Mouse (Mus musculus) limb, embryonic 10.5 days (tissue): ENCODE data around the gene Unc13c. TPM values are rescaled to one million over a fixed set of nuclear protein-coding genes. Genes with fewer than 3 reads are reported as not detected.

Source experiments
- DNase-seq: peaks from one replicate; pipeline ENCODE4 v3.0.0-alpha.2; 2017; ENCODE audit warnings: low spot score
- H3K27ac ChIP-seq: fragments of 300-500 bp; sonication (generic); 2 replicates; pipeline ENCODE4 v1.5.1; 2016; ENCODE audit warnings: mild to moderate bottlenecking
- H3K27me3 ChIP-seq: fragments of 300-500 bp; sonication (generic); 2 replicates; pipeline ENCODE4 v1.6.1; 2016; ENCODE audit warnings: low read depth, mild to moderate bottlenecking; ENCODE audit not compliant: poor library complexity, severe bottlenecking
- H3K36me3 ChIP-seq: fragments of 300-500 bp; sonication (generic); 2 replicates; pipeline ENCODE4 v1.6.1; 2016; ENCODE audit warnings: mild to moderate bottlenecking, moderate library complexity
- H3K4me1 ChIP-seq: fragments of 300-500 bp; sonication (generic); 2 replicates; pipeline ENCODE4 v1.6.1; 2016
- H3K4me3 ChIP-seq: fragments of 300-500 bp; sonication (generic); 2 replicates; pipeline ENCODE4 v1.5.1; 2016; ENCODE audit warnings: mild to moderate bottlenecking, moderate library complexity
- H3K9me3 ChIP-seq: fragments of 300-500 bp; sonication (generic); replicated peaks from 2 replicates; pipeline ENCODE4 v1.6.1; 2016; ENCODE audit warnings: mild to moderate bottlenecking
- WGBS: fragments of 180-500 bp; shearing (Covaris S2); methylation state at CpG from one replicate; pipeline ENCODE4 v1.1.7; 2016; 5-methylcytosine and 5-hydroxymethylcytosine counted together
- polyA plus RNA-seq: library from polyadenylated mRNA; unstranded; fragments of >200 nt; fragmentation: Nextera tagmentation; extraction: Ambion mirVana; gene quantifications from 2 replicates; pipeline ENCODE4 v1.2.1, GENCODE M21; 2016

Gene Unc13c
- polyA plus RNA-seq = 0.09 TPM in 2 replicates

DNA sequence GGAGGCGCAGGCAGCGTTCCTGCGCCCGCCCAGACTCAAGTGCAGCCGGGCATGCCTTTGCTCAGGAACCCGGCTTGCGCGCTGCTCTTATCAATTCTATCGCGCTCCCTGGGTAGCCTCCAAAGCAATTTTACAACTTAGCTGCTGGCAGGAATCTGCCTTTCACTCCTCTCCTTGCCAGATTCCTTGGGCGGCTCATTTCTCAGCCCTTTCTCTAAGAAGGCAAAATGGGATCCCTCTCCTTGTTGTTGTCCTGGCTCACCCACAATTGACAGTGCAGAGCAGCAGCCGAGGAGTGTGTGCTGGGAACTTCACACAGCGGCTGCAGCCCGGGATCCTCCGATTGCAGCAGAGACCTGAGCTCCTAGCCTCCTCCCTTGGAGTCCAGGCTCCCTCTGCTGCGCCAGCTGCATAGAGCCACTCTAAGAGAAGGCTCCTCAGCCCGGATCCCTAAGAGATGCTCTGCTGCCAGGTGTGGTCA lies at the start of gene Unc13c:
Unc13c (minus strand) TSS at position 326 of the 481 bp plus-strand sequence.
- 1% methylated on average over 17 of the region's 17 CpGs for WGBS
- peak; percentile 54 for DNase-seq
- H3K27ac ChIP-seq = no peak within 1 kb of the TSS
- H3K4me3 ChIP-seq = peak within 1 kb of the TSS; percentile 39
- peaks cover 26% of the 10 kb centered on the region for H3K4me1 ChIP-seq
- no peaks in the 10 kb centered on the region for H3K36me3 ChIP-seq
- H3K9me3 ChIP-seq = no peaks in the 10 kb centered on the region
- 0 out of 2 replicates have a peak, but pooled peaks cover 11% of the 10 kb centered on the region for H3K27me3 ChIP-seq

DNA sequence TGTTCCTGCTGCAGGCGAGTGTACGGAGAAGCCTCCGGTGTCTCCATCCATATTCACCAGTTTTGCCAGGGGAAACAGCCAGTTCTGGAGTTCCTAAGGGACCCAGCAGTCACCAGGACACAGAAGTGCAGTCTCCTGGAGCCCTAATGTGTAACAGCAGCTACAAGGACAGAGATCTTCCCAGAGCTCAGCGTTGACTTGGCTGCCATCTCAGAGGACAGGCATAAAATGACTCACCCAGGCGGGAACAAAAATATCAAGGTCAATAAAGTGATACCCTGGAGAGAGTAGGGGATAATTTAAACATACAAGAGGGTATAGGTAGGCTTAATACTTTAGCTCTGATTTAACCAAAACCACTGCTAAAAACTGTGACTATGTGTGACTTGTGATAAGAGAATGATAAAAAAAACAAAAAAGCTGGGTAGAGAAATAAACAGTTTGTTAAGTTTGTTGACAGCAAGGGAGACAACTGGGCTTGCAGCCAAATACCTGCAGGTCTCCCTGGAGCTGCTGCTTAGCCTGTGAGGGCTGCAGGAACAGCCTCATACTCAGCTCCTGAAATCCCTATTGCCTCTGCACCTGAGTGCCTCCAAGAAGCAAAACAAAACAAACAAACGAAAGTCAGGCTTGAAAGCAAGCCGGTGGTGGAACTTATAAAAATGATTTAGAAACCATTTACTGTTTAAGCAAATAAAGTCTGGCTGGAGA lies 39.4 kb upstream of the Unc13c start:
- Histone ChIP-seq H3K9me3 (no peaks in the 10 kb centered on the region), H3K4me3 (no peak overlapping the region), H3K27me3 (no peaks in the 10 kb centered on the region), H3K4me1 (no peaks in the 10 kb centered on the region), H3K27ac (no peak overlapping the region), H3K36me3 (no peaks in the 10 kb centered on the region)
- 80% methylated on average over 7 of the region's 7 CpGs for WGBS
- DNase-seq = no peak

DNA sequence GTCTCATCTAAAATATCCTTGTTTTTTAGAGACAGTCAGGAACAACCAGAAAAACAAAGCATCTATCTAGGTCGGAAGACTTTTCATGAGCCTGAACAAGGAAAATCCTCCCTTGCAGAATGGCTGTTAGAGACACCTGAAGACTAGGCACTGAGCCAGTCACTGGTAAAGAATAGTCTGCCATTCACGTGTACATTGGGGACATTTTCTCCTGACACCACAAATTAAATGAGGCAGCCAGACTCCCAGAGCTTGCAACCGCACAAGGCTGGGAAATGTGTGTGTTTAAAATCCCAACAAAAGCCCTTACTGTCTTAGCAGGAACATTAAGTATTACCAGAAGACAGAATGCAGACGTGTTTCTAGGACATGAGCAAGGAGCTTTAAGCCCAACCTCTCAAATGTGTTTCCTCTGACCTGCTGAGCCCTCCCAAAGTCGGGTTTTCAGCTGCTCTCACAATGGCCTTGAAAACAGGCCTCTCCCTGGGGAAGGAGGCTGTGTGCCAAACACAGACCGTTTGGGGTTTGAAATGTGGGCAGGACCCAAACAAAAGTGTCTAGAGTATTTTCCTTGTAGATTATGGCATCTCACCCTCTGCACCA lies 33.7 kb upstream of the Unc13c start:
- H3K27me3 ChIP-seq = no peaks in the 10 kb centered on the region
- no peaks in the 10 kb centered on the region for H3K9me3 ChIP-seq
- no peak for DNase-seq
- H3K4me3 ChIP-seq = no peak overlapping the region
- WGBS = 60% methylated on average over 6 of the region's 6 CpGs
- H3K36me3 ChIP-seq = no peaks in the 10 kb centered on the region
- 0 out of 2 replicates have a peak, but pooled peaks cover 2% of the 10 kb centered on the region for H3K4me1 ChIP-seq
- H3K27ac ChIP-seq = no peak overlapping the region

DNA sequence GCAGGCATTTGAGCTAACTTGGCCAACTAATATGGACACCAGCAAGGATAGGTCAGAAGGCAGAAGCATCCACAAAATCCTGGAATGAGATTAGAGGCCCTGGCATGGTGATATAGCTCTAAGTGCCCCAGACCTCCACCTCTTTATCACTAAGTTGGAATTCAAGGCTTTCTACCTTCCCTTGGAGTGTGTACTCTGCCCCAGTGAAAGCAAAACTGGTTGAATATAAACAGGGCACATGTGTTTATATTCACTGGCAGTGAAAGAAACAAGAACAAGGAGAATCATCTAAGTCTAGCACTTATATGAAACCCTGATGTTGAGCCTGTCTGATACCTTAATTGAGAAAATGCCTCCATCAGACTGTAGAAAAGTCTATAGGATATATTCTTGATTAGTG lies 19.3 kb upstream of the Unc13c start:
- Histone ChIP-seq H3K27me3 (no peaks in the 10 kb centered on the region), H3K27ac (no peak overlapping the region), H3K4me1 (no peaks in the 10 kb centered on the region), H3K4me3 (no peak overlapping the region), H3K9me3 (no peaks in the 10 kb centered on the region), H3K36me3 (no peaks in the 10 kb centered on the region)
- DNase-seq = no peak

DNA sequence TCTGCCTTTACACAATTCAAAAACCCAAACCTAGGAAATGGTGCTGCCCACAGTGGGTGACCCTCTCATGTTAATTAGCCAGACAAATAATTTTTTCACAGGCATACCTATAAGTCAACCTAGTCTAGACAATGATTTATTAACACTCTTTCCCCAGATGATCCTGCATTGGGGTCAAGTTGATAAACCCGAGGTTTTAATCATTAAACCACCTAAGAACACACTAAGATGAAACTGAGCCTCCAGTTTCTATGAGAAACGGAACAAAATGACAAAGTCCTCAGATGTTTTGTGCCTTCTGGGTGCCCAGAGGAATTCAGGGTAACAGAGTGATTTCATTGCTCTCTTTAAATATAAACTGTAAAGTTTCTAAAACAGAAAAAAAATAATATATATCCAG lies 18.5 kb upstream of the Unc13c start:
- WGBS = 80% methylated on average over 2 of the region's 2 CpGs
- Histone ChIP-seq H3K9me3 (no peaks in the 10 kb centered on the region), H3K27me3 (no peaks in the 10 kb centered on the region), H3K4me1 (no peaks in the 10 kb centered on the region), H3K36me3 (no peaks in the 10 kb centered on the region), H3K27ac (no peak overlapping the region), H3K4me3 (no peak overlapping the region)
- no peak for DNase-seq

DNA sequence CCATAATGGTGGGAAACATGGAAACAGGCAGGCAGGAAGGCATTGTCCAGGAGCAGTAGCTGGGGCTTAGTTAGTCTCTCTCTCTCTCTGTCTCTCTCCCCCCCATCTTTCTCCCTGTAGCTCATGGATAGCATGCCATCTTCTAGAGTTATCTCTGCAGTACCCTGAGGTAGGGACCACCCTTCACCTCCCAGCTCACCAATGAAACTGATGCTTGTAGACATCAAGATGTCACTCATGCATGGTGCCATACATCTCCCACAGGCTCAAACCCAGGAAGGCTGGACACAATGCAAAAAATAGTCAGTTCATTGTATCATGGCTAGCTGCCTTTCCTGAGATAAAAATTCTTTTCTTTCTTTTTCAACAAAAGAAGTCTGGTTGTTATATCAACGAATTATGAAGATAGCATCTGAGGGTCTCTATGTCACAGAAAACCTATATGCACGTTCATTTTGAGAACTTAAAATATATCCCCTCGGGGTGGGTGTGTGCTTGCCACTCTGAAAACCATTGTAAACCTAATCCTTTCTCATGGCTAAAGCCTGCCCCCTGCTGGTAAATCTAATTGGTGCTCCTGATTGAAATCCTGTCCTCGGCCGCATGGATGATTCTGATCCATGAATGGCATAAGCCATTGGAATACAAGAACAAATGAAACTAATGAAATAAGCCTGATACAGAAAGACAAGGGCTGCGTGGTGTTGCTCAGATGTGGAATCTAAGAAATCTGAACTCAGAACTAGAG lies 14.0 kb upstream of the Unc13c start:
- peak; percentile 77 for DNase-seq
- H3K36me3 ChIP-seq = no peaks in the 10 kb centered on the region
- H3K27me3 ChIP-seq = no peaks in the 10 kb centered on the region
- no peak overlapping the region for H3K4me3 ChIP-seq
- WGBS = 23% methylated on average over 6 of the region's 6 CpGs
- H3K9me3 ChIP-seq = no peaks in the 10 kb centered on the region
- no peak overlapping the region for H3K27ac ChIP-seq
- no peaks in the 10 kb centered on the region for H3K4me1 ChIP-seq

DNA sequence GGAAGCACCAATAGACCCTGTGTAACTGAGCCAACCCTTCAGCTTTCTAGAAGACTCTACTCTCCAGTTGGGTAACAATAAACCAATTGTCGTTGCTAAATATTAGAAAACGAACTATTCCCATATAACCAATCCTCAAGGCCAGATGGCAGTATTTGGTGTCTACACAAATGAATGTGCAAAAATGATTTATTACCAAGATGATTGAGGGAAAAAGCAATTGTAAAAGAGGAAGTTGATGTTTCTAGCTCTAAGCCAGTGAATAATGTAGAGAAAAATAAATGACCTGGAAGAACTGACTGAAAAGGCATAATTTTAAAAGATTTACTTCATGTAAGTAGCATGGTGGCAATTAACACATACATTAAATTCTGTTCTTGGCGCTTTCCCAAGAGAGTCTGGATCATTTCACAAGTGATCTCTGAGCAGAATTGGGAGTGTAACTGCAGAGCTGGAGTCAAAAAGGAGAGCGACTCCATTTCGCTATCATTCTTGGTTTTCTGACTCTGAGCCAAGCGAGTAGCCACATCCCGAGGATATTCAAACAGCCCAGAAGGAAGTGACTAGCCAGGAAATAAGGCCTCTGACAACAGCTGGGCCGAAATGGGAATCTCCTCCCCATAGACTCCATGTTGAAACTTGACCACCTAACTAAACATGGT lies 3.7 kb upstream of the Unc13c start:
- H3K27me3 ChIP-seq = 0 out of 2 replicates have a peak, but pooled peaks cover 10% of the 10 kb centered on the region

DNA sequence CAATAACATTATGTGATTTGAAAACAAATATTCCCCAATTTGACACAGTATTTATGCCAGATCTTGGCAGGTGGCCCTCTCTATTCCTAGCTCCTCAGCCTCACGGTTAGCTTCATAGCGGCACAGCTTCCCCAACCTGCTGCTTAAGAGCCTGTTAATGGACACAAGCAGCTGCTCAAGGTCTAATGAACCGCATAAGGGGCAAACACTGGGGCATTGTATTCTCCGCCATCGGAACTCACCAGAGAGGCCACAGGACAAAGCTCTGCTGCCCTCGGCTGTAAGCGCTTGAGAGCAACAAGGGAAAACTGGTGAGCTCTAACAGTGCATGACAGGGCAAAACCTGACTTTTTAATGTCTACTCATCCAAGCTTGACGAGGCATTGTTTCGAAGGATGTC lies 2.0 kb upstream of the Unc13c start:
- Histone ChIP-seq H3K4me3 (no peak overlapping the region), H3K27ac (peak overlapping the region; percentile 20; the same call in 1 of the 2 replicates), H3K9me3 (no peaks in the 10 kb centered on the region), H3K36me3 (no peaks in the 10 kb centered on the region), H3K27me3 (0 out of 2 replicates have a peak, but pooled peaks cover 11% of the 10 kb centered on the region), H3K4me1 (peaks cover 26% of the 10 kb centered on the region)
- DNase-seq = no peak
- 78% methylated on average over 9 of the region's 9 CpGs for WGBS

More for the DNA sequence above, 3.7 kb upstream of the Unc13c start:
- Histone ChIP-seq H3K9me3 (no peaks in the 10 kb centered on the region), H3K4me3 (no peak overlapping the region), H3K27ac (no peak overlapping the region), H3K4me1 (peaks cover 26% of the 10 kb centered on the region), H3K36me3 (no peaks in the 10 kb centered on the region)
- WGBS = 83% methylated on average over 8 of the region's 8 CpGs
- DNase-seq = no peak

DNA sequence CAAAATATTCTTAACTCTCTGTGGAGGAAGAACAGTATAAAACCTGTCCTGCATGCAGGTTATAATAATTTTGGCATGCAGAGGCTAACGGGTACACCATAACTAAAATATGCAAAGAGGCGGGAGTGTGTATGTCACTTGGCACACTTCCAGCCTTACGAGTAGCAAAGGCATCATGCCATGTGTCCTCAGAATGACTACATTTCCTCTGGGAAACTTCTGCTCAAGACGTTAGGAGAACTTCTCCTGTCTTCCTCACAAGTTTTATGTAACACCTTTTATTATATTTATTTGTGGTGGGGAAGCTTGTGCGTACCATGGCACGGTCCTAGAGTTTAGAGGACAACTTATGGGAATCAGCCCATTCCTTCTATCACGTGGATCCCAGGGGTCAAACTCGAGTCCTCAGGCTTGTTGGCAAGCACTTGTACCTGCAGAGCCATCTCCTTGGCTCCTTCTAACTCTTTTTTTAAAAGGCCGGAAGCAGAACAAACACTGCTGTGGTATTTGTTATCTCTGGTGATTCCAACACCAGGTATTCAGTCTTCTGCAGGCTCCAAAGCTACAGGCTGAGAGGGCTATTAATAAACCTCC lies 3.3 kb downstream of the Unc13c start:
- H3K27ac ChIP-seq = no peak overlapping the region
- 86% methylated on average over 9 of the region's 9 CpGs for WGBS
- no peak for DNase-seq

DNA sequence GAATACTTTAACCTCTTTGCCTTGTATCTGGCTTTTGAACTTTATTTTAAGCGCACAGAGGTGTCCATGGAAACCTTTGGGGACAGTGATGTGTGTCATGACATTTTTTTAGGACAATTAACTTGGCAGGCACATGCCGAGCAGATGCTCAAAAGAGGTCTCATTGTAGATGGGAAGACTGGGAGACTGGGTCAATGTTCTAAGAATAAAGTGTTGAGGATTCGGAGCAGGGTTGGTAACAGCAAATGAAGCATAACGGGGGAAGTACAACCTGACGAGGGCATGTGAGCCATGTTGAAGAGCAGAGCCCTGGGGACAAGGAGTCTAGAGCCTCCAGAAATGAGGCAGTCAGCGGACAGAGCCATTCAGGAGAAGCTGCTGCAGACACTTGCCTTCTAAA lies 6.3 kb downstream of the Unc13c start:
- no peak overlapping the region for H3K27ac ChIP-seq
- no peaks in the 10 kb centered on the region for H3K36me3 ChIP-seq
- WGBS = 93% methylated on average over 6 of the region's 6 CpGs
- H3K4me1 ChIP-seq = no peaks in the 10 kb centered on the region
- no peak for DNase-seq
- H3K9me3 ChIP-seq = no peaks in the 10 kb centered on the region
- H3K27me3 ChIP-seq = 0 out of 2 replicates have a peak, but pooled peaks cover under 1% of the 10 kb centered on the region
- no peak overlapping the region for H3K4me3 ChIP-seq

More for the DNA sequence above, 3.3 kb downstream of the Unc13c start:
- H3K4me3 ChIP-seq = no peak overlapping the region
- no peaks in the 10 kb centered on the region for H3K36me3 ChIP-seq
- 0 out of 2 replicates have a peak, but pooled peaks cover 11% of the 10 kb centered on the region for H3K27me3 ChIP-seq
- no peaks in the 10 kb centered on the region for H3K9me3 ChIP-seq
- H3K4me1 ChIP-seq = peaks cover 14% of the 10 kb centered on the region

DNA sequence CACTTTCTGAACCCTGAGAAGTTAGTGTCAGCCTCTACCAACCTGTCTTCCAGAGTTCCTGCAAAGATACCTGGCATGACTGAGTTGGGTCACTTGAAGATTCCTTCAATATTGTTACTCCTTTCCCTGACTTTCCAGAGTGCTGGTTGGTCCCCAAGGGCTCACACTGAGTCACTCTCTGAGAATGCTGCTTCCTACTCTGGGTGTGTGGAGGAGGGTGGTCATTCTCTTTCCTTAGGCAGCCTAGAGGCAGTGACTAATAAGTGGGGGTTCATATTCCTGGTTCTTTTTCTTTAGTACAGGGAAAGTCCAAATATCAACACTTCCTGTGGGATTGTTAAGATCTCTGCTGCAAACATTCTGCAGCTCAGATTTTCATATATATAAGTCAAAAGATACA lies 16.4 kb downstream of the Unc13c start:
- Histone ChIP-seq H3K4me3 (no peak overlapping the region), H3K9me3 (no peaks in the 10 kb centered on the region), H3K27me3 (no peaks in the 10 kb centered on the region), H3K27ac (no peak overlapping the region), H3K36me3 (no peaks in the 10 kb centered on the region), H3K4me1 (no peaks in the 10 kb centered on the region)
- no peak for DNase-seq

DNA sequence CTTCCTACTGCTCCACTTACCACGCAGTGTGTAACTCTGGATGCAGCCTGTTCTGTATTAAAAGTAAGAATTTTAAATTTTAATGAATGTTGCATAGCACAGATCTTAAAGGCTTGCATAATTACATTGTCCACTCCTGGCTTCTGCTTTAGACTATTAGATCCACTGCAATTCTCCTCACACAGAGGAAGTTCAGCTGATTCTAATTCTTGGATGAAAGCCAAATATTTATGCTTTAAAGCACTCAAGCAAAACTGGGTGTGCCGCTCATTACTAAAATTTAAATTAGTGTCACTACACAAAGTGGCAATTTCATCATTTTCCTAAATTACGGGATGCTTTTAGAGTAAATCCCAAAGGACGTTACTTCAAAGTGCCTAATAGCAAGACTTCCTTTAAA lies 17.2 kb downstream of the Unc13c start:
- H3K9me3 ChIP-seq = no peaks in the 10 kb centered on the region
- no peaks in the 10 kb centered on the region for H3K27me3 ChIP-seq
- no peak for DNase-seq
- WGBS = 83% methylated on average over 4 of the region's 4 CpGs
- no peaks in the 10 kb centered on the region for H3K36me3 ChIP-seq
- H3K27ac ChIP-seq = no peak overlapping the region
- no peak overlapping the region for H3K4me3 ChIP-seq
- no peaks in the 10 kb centered on the region for H3K4me1 ChIP-seq
